Mouse (Mus musculus): ENCODE results near the gene Zfhx3.

- TF ChIP-seq POLR2A (IDR thresholded peaks at IDR 0.05; ENCODE audit: insufficient read depth, low read length), result no peak
- no peak for TF ChIP-seq CTCF (IDR thresholded peaks at IDR 0.05; ENCODE audit: low read depth, low read length)
- TF ChIP-seq EP300 (IDR thresholded peaks at IDR 0.05; ENCODE audit: insufficient read depth, low read depth, low read length), result no peak
Observed at GRCm38 (mm10) chr8:108887256-108887615, 944.8 kb downstream of the Zfhx3 start.
